Mouse (Mus musculus): ENCODE data around the gene Cdc42bpb. TPM values are rescaled to one million over a fixed set of nuclear protein-coding genes. Genes with fewer than 3 reads are reported as not detected.

Gene Cdc42bpb
- polyA plus RNA-seq, 1 experiment from 2014 or later, result 40.0 TPM

DNA sequence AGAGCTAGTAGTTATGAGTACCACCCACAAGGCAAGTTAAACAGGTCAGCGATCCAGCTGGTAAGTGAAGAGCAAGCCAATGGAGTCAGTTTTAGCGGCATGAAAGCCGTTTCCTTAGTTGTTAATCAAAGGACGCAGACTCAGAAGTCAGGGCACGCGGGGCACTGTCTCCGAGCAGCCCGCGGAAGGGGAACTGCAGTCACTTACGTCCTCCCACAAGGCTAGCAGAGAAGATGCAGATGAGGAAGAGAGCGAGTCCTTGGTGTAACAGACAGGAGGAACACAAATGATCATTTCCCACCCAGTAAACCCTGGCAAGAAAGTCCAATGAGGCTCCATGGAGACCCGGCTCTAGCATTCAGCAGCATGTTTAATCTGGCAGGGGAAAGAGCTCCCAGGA, 68.3 kb downstream of the Cdc42bpb start:
- H3K36me3 ChIP-seq, result peaks cover 98% of the 10 kb centered on the region
- WGBS, result 59% methylated on average over 12 of the region's 12 CpGs
- H3K9me3 ChIP-seq (replicated peaks), result no peaks in the 10 kb centered on the region
- H3K4me2 ChIP-seq, result no peak overlapping the region
- H3K27me3 ChIP-seq, result no peaks in the 10 kb centered on the region
- no peak overlapping the region for H3K9ac ChIP-seq
- ATAC-seq (replicated peaks; ENCODE audit: low FRiP score), result no peak
- H3K4me1 ChIP-seq, result no peaks in the 10 kb centered on the region
- H3K27ac ChIP-seq, result 0 out of 2 replicates have a peak overlapping the region, but pooled peaks have one; percentile 6
- H3K4me3 ChIP-seq (replicated peaks), result no peak overlapping the region

DNA sequence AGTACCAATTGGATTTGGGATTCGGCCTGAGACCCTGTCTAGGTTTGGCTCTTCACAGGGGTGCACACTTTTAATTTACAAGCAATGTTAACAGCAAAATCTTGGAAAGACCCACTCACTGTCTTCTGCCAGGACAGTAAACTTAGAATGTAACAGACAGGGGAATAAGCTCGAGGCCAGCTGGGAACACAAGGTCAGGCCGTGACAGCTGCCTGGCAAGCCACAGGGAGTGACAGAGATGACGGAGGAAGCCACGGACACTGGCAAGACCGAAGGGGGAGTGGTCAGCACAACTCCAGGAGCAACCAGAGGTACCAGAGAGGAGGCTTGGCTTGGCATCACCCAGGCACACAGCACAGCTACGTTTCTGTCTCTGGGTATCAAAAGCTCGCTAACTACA, 70.7 kb downstream of the Cdc42bpb start:
- Histone ChIP-seq H3K4me3 (replicated peaks) (no peak overlapping the region), H3K4me2 (no peak overlapping the region), H3K27me3 (no peaks in the 10 kb centered on the region), H3K27ac (no peak overlapping the region), H3K4me1 (no peaks in the 10 kb centered on the region), H3K36me3 (peaks cover 98% of the 10 kb centered on the region), H3K9me3 (replicated peaks) (no peaks in the 10 kb centered on the region), H3K9ac (no peak overlapping the region)
- 82% methylated on average over 8 of the region's 8 CpGs for WGBS
- ATAC-seq (replicated peaks; ENCODE audit: low FRiP score), result no peak

DNA sequence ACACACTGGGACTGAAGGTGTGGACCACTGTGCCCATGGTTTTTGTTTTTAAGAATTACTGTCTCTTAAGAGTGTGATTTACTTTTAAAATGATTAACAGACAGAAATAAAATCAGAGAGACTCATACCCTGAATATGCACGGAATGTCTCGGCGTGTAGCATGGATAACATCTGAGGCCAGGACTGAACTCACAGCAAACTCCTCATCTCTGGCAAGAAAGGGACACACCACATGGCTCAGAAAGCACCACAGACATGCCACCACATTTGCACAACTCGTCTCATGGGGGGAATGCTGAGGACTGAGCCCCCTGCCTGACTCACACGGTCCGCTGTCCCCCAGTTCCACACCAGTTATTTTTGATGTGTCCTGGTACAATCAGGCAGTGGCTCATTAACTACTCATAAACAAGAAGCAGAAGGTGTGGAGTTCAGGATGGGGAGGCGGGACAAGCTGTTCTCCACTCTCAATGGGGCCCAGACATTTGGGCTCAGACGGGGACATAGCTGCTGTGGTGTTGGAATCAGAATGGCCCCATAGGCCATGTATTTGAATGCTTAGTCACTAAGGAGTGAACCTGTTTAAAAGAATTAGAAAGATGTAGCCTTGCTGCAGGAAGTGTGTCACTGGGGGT, 73.7 kb downstream of the Cdc42bpb start:
- no peaks in the 10 kb centered on the region for H3K27me3 ChIP-seq
- H3K9ac ChIP-seq, result no peak overlapping the region
- H3K27ac ChIP-seq, result no peak overlapping the region
- peaks cover 95% of the 10 kb centered on the region for H3K36me3 ChIP-seq
- ATAC-seq (replicated peaks; ENCODE audit: low FRiP score), result no peak
- H3K4me3 ChIP-seq (replicated peaks), result no peak overlapping the region
- no peaks in the 10 kb centered on the region for H3K9me3 ChIP-seq (replicated peaks)
- H3K4me2 ChIP-seq, result no peak overlapping the region
- H3K4me1 ChIP-seq, result no peaks in the 10 kb centered on the region
- 74% methylated on average over 8 of the region's 8 CpGs for WGBS

GRCm38 (mm10) chr12:111302018-111302345, 75.5 kb downstream of the Cdc42bpb start:
- no peak for ATAC-seq (replicated peaks; ENCODE audit: low FRiP score)
- H3K9ac ChIP-seq, result no peak overlapping the region
- no peaks in the 10 kb centered on the region for H3K27me3 ChIP-seq
- no peak overlapping the region for H3K4me3 ChIP-seq (replicated peaks)
- no peaks in the 10 kb centered on the region for H3K4me1 ChIP-seq
- H3K36me3 ChIP-seq, result peaks cover 97% of the 10 kb centered on the region
- WGBS, result 90% methylated on average over 14 of the region's 14 CpGs
- no peaks in the 10 kb centered on the region for H3K9me3 ChIP-seq (replicated peaks)
- no peak overlapping the region for H3K4me2 ChIP-seq
- no peak overlapping the region for H3K27ac ChIP-seq

DNA sequence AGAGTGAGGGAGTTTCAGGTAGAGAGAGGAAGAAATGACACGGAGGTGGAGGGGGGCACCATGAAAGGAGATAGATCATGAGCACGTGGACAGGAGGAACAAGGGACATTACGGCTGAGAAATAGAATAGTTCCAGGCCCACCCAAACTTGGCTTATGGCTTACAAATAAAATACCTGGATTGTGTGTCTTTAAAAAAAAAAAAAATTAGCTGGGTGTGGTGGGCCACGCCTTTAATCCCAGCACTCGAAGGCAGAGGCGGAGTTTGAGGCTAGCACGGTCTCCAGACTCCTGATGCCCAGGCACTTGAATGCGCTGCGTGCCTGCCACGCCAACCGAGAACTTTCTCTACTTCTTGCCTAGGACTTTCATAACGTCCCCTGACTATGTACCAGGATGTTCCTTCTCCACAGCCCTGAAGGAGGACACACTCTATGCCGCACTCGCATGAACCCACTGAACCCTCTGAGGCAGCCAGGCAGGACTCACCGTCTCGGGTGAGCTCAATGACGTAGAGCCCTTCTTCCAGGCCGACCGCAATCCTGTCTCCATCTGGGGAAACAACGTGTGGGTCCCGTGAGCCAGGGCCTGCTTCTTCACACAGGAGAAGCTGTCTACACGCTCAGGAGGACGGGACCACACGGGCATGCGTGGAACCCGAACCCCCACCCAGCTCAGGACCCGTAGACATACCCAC, 76.0 kb downstream of the Cdc42bpb start:
- peaks cover 97% of the 10 kb centered on the region for H3K36me3 ChIP-seq
- H3K4me1 ChIP-seq, result no peaks in the 10 kb centered on the region
- H3K4me2 ChIP-seq, result no peak overlapping the region
- H3K9ac ChIP-seq, result no peak overlapping the region
- H3K27me3 ChIP-seq, result no peaks in the 10 kb centered on the region
- no peaks in the 10 kb centered on the region for H3K9me3 ChIP-seq (replicated peaks)
- ATAC-seq (replicated peaks; ENCODE audit: low FRiP score), result no peak
- 95% methylated on average over 27 of the region's 27 CpGs for WGBS
- no peak overlapping the region for H3K27ac ChIP-seq
- H3K4me3 ChIP-seq (replicated peaks), result no peak overlapping the region

DNA sequence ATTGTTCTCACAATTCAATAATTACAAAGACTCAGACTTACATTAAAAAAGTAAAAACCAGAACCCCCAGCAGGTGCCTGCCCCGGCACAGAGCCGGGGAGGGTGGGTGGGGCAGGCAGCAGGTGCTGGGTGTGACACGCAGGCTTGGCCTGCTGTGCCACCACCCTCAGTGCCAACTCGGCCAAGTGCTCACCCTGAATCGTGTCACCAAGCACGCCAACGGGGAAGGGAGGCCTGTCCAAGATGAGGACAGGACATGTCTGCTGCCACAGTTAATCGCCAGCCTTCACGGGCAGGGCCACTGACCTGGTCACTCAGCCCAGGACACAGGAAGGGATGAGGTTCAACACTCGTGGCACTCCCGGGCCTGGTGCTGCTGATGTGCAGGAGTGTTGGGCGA, 84.5 kb downstream of the Cdc42bpb start:
- no peak for ATAC-seq (replicated peaks; ENCODE audit: low FRiP score)
- Histone ChIP-seq H3K4me3 (replicated peaks) (no peak overlapping the region), H3K9me3 (replicated peaks) (no peaks in the 10 kb centered on the region), H3K4me2 (no peak overlapping the region), H3K27ac (no peak overlapping the region), H3K36me3 (peaks cover 70% of the 10 kb centered on the region), H3K9ac (no peak overlapping the region), H3K4me1 (no peaks in the 10 kb centered on the region), H3K27me3 (no peaks in the 10 kb centered on the region)
- WGBS, result 93% methylated on average over 12 of the region's 12 CpGs

- no peaks in the 10 kb centered on the region for H3K36me3 ChIP-seq
- H3K4me1 ChIP-seq, result peaks cover 16% of the 10 kb centered on the region
- H3K9me3 ChIP-seq (replicated peaks), result no peaks in the 10 kb centered on the region
- H3K4me2 ChIP-seq, result peak overlapping the region; percentile 58
- ATAC-seq (replicated peaks; ENCODE audit: low FRiP score), result peak; percentile 77
- H3K27me3 ChIP-seq, result no peaks in the 10 kb centered on the region
- no peak overlapping the region for H3K9ac ChIP-seq
- peak overlapping the region; percentile 36 for H3K4me3 ChIP-seq (replicated peaks)
- WGBS, result 15% methylated on average over 10 of the region's 10 CpGs
- H3K27ac ChIP-seq, result no peak overlapping the region
These were observed 93.0 kb downstream of the Cdc42bpb start for GRCm38 (mm10) chr12:111284532-111284931.

- Histone ChIP-seq H3K36me3 (no peaks in the 10 kb centered on the region), H3K27me3 (no peaks in the 10 kb centered on the region), H3K4me2 (no peak overlapping the region), H3K9ac (no peak overlapping the region), H3K4me1 (peaks cover 16% of the 10 kb centered on the region), H3K27ac (no peak overlapping the region), H3K9me3 (replicated peaks) (no peaks in the 10 kb centered on the region), H3K4me3 (replicated peaks) (no peak overlapping the region)
- WGBS, result 75% methylated on average over 4 of the region's 4 CpGs
- ATAC-seq (replicated peaks; ENCODE audit: low FRiP score), result no peak
These were observed 93.9 kb downstream of the Cdc42bpb start for GRCm38 (mm10) chr12:111283573-111283972.

GRCm38 (mm10) chr12:111276371-111276770, 101.1 kb downstream of the Cdc42bpb start:
- H3K9ac ChIP-seq, result no peak overlapping the region
- no peak overlapping the region for H3K4me2 ChIP-seq
- no peak for ATAC-seq (replicated peaks; ENCODE audit: low FRiP score)
- H3K4me1 ChIP-seq, result peaks cover 35% of the 10 kb centered on the region
- no peak overlapping the region for H3K4me3 ChIP-seq (replicated peaks)
- no peaks in the 10 kb centered on the region for H3K36me3 ChIP-seq
- H3K27ac ChIP-seq, result no peak overlapping the region
- WGBS, result 46% methylated on average over 6 of the region's 6 CpGs
- H3K27me3 ChIP-seq, result peaks cover 61% of the 10 kb centered on the region
- peaks cover 3% of the 10 kb centered on the region; the same call in 1 of the 2 replicates for H3K9me3 ChIP-seq (replicated peaks)

GRCm38 (mm10) chr12:111275150-111275841, 102.2 kb downstream of the Cdc42bpb start:
- Histone ChIP-seq H3K4me3 (replicated peaks) (peak overlapping the region; percentile 47), H3K27ac (no peak overlapping the region), H3K9me3 (replicated peaks) (peaks cover 3% of the 10 kb centered on the region; the same call in 1 of the 2 replicates), H3K36me3 (no peaks in the 10 kb centered on the region), H3K4me1 (peaks cover 44% of the 10 kb centered on the region), H3K27me3 (peaks cover 71% of the 10 kb centered on the region), H3K4me2 (peak overlapping the region; percentile 87), H3K9ac (peak overlapping the region; percentile 21)
- WGBS, result under 1% methylated on average over 58 of the region's 58 CpGs
- 0 out of 2 replicates have a peak, but pooled peaks have one; percentile 10 for ATAC-seq (replicated peaks; ENCODE audit: low FRiP score)

DNA sequence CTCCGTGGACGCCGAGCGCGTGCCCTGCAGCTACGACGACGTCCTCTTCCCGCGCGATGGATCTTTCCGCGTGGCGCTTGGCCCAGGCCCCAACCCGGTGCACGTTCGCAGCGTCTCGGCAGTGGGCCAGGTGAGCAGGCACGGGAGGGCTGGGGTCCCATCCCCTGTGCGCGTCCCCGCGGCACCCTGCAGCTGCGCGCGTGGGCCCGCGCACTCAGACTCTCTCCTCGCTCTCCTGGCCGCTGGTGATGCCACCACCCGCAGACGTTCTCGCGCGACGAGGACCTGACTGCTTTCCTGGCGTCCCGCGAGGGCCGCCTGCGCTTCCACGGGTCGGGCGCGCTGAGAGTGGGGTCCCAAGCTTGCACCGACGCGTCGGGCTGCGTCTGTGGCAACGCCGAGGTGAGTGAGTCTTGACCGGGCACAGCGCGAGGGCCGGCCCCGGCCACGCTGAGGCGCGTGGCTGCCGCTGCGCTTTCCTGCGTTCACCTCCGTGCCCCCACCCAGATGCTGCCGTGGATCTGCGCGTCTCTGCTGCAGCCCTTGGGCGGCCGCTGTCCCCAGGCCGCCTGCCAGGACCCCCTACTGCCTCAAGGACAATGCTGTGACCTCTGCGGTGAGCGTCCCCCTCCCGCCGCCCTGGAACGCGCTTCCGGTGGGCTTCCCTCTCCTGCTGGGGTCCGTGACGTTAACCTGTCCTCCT, 102.9 kb downstream of the Cdc42bpb start:
- WGBS, result 2% methylated on average over 80 of the region's 80 CpGs
- H3K4me3 ChIP-seq (replicated peaks), result peak overlapping the region; percentile 47
- peak overlapping the region; percentile 87 for H3K4me2 ChIP-seq
- H3K27ac ChIP-seq, result no peak overlapping the region
- peaks cover 78% of the 10 kb centered on the region for H3K27me3 ChIP-seq
- no peaks in the 10 kb centered on the region for H3K36me3 ChIP-seq
- ATAC-seq (replicated peaks; ENCODE audit: low FRiP score), result no peak
- peak overlapping the region; percentile 21 for H3K9ac ChIP-seq
- H3K4me1 ChIP-seq, result peaks cover 44% of the 10 kb centered on the region
- H3K9me3 ChIP-seq (replicated peaks), result peaks cover 3% of the 10 kb centered on the region; the same call in 1 of the 2 replicates

DNA sequence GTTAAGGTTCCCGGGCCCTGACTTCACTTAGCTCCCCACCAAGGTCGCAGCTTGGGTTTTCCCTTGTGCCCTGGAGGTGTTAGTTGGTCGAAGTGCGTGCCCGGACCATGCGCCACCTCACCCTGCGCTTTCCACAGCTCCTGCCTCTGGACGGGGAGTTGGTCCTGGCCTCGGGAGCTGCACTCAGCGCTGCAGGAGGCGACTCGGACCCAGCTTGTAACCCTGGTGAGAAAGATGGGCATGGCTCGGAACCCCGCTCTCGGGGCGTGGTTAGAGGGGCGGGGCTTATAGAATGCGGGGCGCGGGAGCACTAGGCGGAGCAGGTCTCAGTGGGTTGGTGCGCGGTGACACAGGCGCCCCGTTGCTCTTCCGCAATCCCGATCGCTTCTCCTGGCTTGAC, 103.5 kb downstream of the Cdc42bpb start:
- Histone ChIP-seq H3K9ac (peak overlapping the region; percentile 21; the same call in 1 of the 2 replicates), H3K9me3 (replicated peaks) (peaks cover 3% of the 10 kb centered on the region; the same call in 1 of the 2 replicates), H3K36me3 (no peaks in the 10 kb centered on the region), H3K27ac (no peak overlapping the region), H3K4me1 (peaks cover 44% of the 10 kb centered on the region), H3K4me3 (replicated peaks) (peak overlapping the region; percentile 47), H3K4me2 (peak overlapping the region; percentile 87), H3K27me3 (peaks cover 82% of the 10 kb centered on the region)
- 2% methylated on average over 28 of the region's 28 CpGs for WGBS
- ATAC-seq (replicated peaks; ENCODE audit: low FRiP score), result no peak
